21 mouse cellular contexts compared by ENCODE assay signal in the genomic region with DNA sequence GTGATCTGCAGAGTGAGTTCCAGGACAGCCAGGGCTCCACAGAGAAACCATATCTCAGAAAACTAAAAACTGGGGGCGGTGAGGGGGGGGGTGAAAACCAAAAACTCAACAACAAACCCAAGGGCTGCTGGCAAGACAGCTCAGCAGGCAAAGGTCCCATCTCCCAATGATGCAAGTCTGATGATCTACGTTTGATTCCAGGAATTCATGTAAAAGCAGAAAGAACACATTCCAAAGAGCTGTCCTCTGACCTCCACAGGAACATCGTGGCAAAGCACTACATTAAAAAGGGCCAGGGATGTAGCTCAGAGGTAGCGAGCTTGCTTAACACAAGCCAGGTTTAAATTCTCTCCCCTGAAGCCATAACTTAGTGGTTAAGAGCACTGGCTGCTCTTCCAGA. TPM values are rescaled to one million over a fixed set of nuclear protein-coding genes. Genes with fewer than 3 reads are reported as not detected.
A peak's percentile ranks its signal among the peaks of the same experiment; 100 is the strongest.
DNase-seq lines count a peak whose midpoint lies in the region; ATAC-seq and TF ChIP-seq lines count a peak whose summit lies in the region.
"Had no signal": no experiment of that assay in that cellular context is flagged by ENCODE, and none has a peak within 500 bp of the region (broad histone marks: within the 10 kb centered on the region; RNA-seq: fewer than 3 reads in every experiment).

No protein-coding gene starts in this region.

- no peak overlapping the region for H3K4me2 ChIP-seq in hindbrain, postnatal 0 days (ENCODE audit: low read depth, low read length)
- H3K4me2 ChIP-seq in hindbrain, embryonic 12.5 days (replicated peaks) = no peak overlapping the region
- H3K4me2 ChIP-seq in neural tube, embryonic 13.5 days = no peak overlapping the region
- H3K4me2 ChIP-seq: embryonic facial prominence, embryonic 15.5 days had no signal

- no peaks in the 10 kb centered on the region for H3K9me3 ChIP-seq in hindbrain, postnatal 0 days (ENCODE audit: low read length)
- no peaks in the 10 kb centered on the region for H3K9me3 ChIP-seq in hindbrain, embryonic 12.5 days (replicated peaks)
- H3K9me3 ChIP-seq in neural tube, embryonic 13.5 days = no peaks in the 10 kb centered on the region
- H3K9me3 ChIP-seq: embryonic facial prominence, embryonic 15.5 days; heart, embryonic 10.5 days; hindbrain, embryonic 10.5 days had no signal

- no peak for TF ChIP-seq CTCF in hindbrain, postnatal 0 days (IDR thresholded peaks at IDR 0.05; ENCODE audit: low read depth)
- no peak for TF ChIP-seq CTCF in layer of hippocampus, adult 2 months (conservative IDR thresholded peaks at IDR 0.05)

- H3K9ac ChIP-seq in hindbrain, postnatal 0 days (replicated peaks; ENCODE audit: low read length) = no peak overlapping the region
- no peak overlapping the region for H3K9ac ChIP-seq in hindbrain, embryonic 12.5 days
- H3K9ac ChIP-seq in neural tube, embryonic 13.5 days = no peak overlapping the region
- H3K9ac ChIP-seq: embryonic facial prominence, embryonic 15.5 days had no signal

- H3K4me1 ChIP-seq in hindbrain, postnatal 0 days (ENCODE audit: insufficient read depth, low read length) = peaks cover 16% of the 10 kb centered on the region
- peaks cover 26% of the 10 kb centered on the region for H3K4me1 ChIP-seq in hindbrain, embryonic 12.5 days
- peaks cover 22% of the 10 kb centered on the region for H3K4me1 ChIP-seq in neural tube, embryonic 13.5 days (replicated peaks)

- no peak overlapping the region for H3K4me3 ChIP-seq in hindbrain, postnatal 0 days (ENCODE audit: low read length)
- no peak overlapping the region for H3K4me3 ChIP-seq in hindbrain, embryonic 12.5 days
- no peak overlapping the region for H3K4me3 ChIP-seq in layer of hippocampus, adult 2 months
- H3K4me3 ChIP-seq in neural tube, embryonic 13.5 days = no peak overlapping the region
- H3K4me3 ChIP-seq: embryonic facial prominence, embryonic 15.5 days; gastrocnemius, adult 2 months; heart, embryonic 10.5 days; hindbrain, embryonic 10.5 days; myocyte had no signal

- no peaks in the 10 kb centered on the region for H3K36me3 ChIP-seq in hindbrain, postnatal 0 days (ENCODE audit: insufficient read depth, low read length)
- H3K36me3 ChIP-seq in hindbrain, embryonic 12.5 days = no peaks in the 10 kb centered on the region
- H3K36me3 ChIP-seq in neural tube, embryonic 13.5 days = no peaks in the 10 kb centered on the region
- H3K36me3 ChIP-seq: embryonic facial prominence, embryonic 15.5 days; heart, embryonic 10.5 days; hindbrain, embryonic 10.5 days had no signal

- WGBS in hindbrain, postnatal 0 days = 88% methylated on average over 4 of the region's 4 CpGs
- 77% methylated on average over 4 of the region's 4 CpGs for WGBS in hindbrain, embryonic 12.5 days
- 78% methylated on average over 4 of the region's 4 CpGs for WGBS in neural tube, embryonic 13.5 days

- ATAC-seq in hindbrain, postnatal 0 days = no peak
- ATAC-seq in hindbrain, embryonic 12.5 days (ENCODE audit: low FRiP score) = no peak
- ATAC-seq in neural tube, embryonic 13.5 days (ENCODE audit: low read depth) = no peak

- H3K27me3 ChIP-seq in hindbrain, postnatal 0 days (ENCODE audit: insufficient read depth, low read length) = no peaks in the 10 kb centered on the region
- H3K27me3 ChIP-seq in hindbrain, embryonic 12.5 days = no peaks in the 10 kb centered on the region
- H3K27me3 ChIP-seq in neural tube, embryonic 13.5 days = no peaks in the 10 kb centered on the region
- H3K27me3 ChIP-seq: embryonic facial prominence, embryonic 15.5 days had no signal

- peak overlapping the region; percentile 61; the same call in 1 of the 2 replicates for H3K27ac ChIP-seq in hindbrain, postnatal 0 days
- H3K27ac ChIP-seq in hindbrain, embryonic 12.5 days = no peak overlapping the region
- peak overlapping the region; percentile 58; the same call in 1 of the 2 replicates for H3K27ac ChIP-seq in layer of hippocampus, adult 2 months
- H3K27ac ChIP-seq in neural tube, embryonic 13.5 days (replicated peaks) = 0 out of 2 replicates have a peak overlapping the region, but pooled peaks have one; percentile 59
- H3K27ac ChIP-seq: embryonic facial prominence, embryonic 15.5 days; gastrocnemius, adult 2 months had no signal

- DNase-seq in hindbrain, postnatal 0 days (ENCODE audit: low spot score) = no peak
- no peak for DNase-seq in layer of hippocampus, adult 2 months (ENCODE audit: low spot score in 2 of 2)
- DNase-seq in layer of hippocampus, adult 9-10 months (ENCODE audit: low spot score) = no peak
- DNase-seq in neural tube, embryonic 10.5 days (ENCODE audit: extremely low spot score, low spot score) = no peak
- peak; percentile 45 for DNase-seq in yolk sac, embryonic 10.5 days (ENCODE audit: low spot score)
- no peak for DNase-seq in adrenal gland, adult 18-20 months (ENCODE audit: low spot score in 2 of 2)
- DNase-seq: adrenal gland, postnatal 25 days; cerebellum, adult 18-20 months; cerebellum, postnatal 36 days; gastrocnemius, adult 2 months; lung, adult 18-20 months; lung, postnatal 36 days; right cerebral cortex, postnatal 4 days had no signal

RNA-seq across cellular contexts. Expression of gene Poc1a, which starts 10.2 kb away (rescaled TPM):
- 9.3 and 9.8 TPM in 2 replicates for total RNA-seq in hindbrain, postnatal 0 days (2014; rRNA removed)
- polyA plus RNA-seq in hindbrain, postnatal 0 days (2015; fragmentation: Nextera tagmentation; extraction: Ambion mirVana) = 9.2 and 10.8 TPM in 2 replicates
- 15.4 and 16.4 TPM in 2 replicates for polyA plus RNA-seq in hindbrain, embryonic 12.5 days (2016; fragmentation: Nextera tagmentation; extraction: Ambion mirVana)
- total RNA-seq in layer of hippocampus, adult 2 months (2021) = 10 to 100 TPM in 1 of 2 experiments, 1 to 10 TPM in 1; 8.6 to 14.5 TPM
- 8.0 and 8.4 TPM in 2 replicates for polyA plus RNA-seq in neural tube, embryonic 13.5 days (2015; fragmentation: Nextera tagmentation; extraction: Ambion mirVana)
- 1 to 10 TPM; 3.2 to 4.3 TPM for total RNA-seq in adrenal gland, adult 18-20 months (2021)

RNA-seq across cellular contexts. Expression of gene Alas1, which starts 22.2 kb away (rescaled TPM):
- 80.9 and 92.7 TPM in 2 replicates for total RNA-seq in hindbrain, postnatal 0 days (2014; rRNA removed)
- polyA plus RNA-seq in hindbrain, postnatal 0 days (2015; fragmentation: Nextera tagmentation; extraction: Ambion mirVana) = 80.4 and 92.3 TPM in 2 replicates
- 79.2 and 92.1 TPM in 2 replicates for polyA plus RNA-seq in hindbrain, embryonic 12.5 days (2016; fragmentation: Nextera tagmentation; extraction: Ambion mirVana)
- total RNA-seq in layer of hippocampus, adult 2 months (2021) = 100 to 1,000 TPM; 149 to 154 TPM
- 96.8 and 101 TPM in 2 replicates for polyA plus RNA-seq in neural tube, embryonic 13.5 days (2015; fragmentation: Nextera tagmentation; extraction: Ambion mirVana)
- 1,000 to 10,000 TPM; 1,196 to 1,991 TPM for total RNA-seq in adrenal gland, adult 18-20 months (2021)

RNA-seq across cellular contexts. Expression of gene Tlr9, which starts 48.3 kb away (rescaled TPM):
- total RNA-seq in hindbrain, postnatal 0 days (2014; rRNA removed) = 0.36 and 0.37 TPM in 2 replicates
- 0.09 and 0.11 TPM in 2 replicates for polyA plus RNA-seq in hindbrain, postnatal 0 days (2015; fragmentation: Nextera tagmentation; extraction: Ambion mirVana)
- 0.05 and 0.07 TPM in 2 replicates for polyA plus RNA-seq in hindbrain, embryonic 12.5 days (2016; fragmentation: Nextera tagmentation; extraction: Ambion mirVana)
- 1 to 10 TPM; 1.4 to 1.5 TPM for total RNA-seq in layer of hippocampus, adult 2 months (2021)
- not detected in 2 replicates for polyA plus RNA-seq in neural tube, embryonic 13.5 days (2015; fragmentation: Nextera tagmentation; extraction: Ambion mirVana)
- under 1 TPM; 0.63 to 0.83 TPM for total RNA-seq in adrenal gland, adult 18-20 months (2021)
- total RNA-seq: megakaryocyte-erythroid progenitor cell, adult 5-6 weeks had no signal
- polyA plus RNA-seq: C2C12; heart, embryonic 10.5 days; hindbrain, embryonic 10.5 days; myocyte had no signal

Comparison
In these comparisons a context has a peak if more than half of its experiments do, and no peak if none do; other contexts are left out.
1. RNA of gene Alas1, which starts 22.2 kb away (total RNA-seq): 1,196 to 1,991 TPM in adrenal gland, adult 18-20 months; 149 to 154 TPM in layer of hippocampus, adult 2 months and 80.9 to 92.7 TPM in hindbrain, postnatal 0 days; every median in the first group is over 4 times any median in the second.